Mouse (Mus musculus) urinary bladder, postnatal 4 days (tissue): ENCODE data around the gene 1700007K13Rik.
A peak's percentile ranks its signal among the peaks of the same experiment; 100 is the strongest.

Experiments
- DNase-seq, 2 experiments: peaks; one replicate each; pipeline ENCODE4 v3.0.0; 2021 to 2022; ENCODE audit warnings: low spot score in 2 of 2

Gene 1700007K13Rik

GRCm38 (mm10) chr2:28415387-28416024 lies 50.6 kb downstream of the 1700007K13Rik start:
- DNase-seq, result peak in 1 of 2 experiments; percentile 58

DNA sequence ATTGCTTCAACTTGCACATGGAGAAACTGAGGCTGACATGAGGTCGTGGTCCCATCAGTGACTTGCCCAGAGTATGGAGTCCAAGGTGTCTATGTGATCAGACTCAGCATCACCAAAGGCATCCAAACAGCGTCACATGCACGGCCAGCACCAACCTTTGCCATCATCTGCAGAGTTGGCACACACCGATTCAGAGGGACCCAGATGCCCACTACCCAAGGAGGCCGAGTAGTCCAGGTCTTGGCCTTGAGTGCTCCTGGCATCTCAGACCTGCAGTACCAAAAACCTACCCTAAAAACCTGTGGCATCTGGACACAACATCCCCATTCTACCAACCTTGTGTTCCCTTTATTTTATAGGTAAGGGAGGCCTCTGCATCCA lies 51.4 kb downstream of the 1700007K13Rik start:
- no peak for DNase-seq

- no peak for DNase-seq
Measured at GRCm38 (mm10) chr2:28414116-28414756, 51.9 kb downstream of the 1700007K13Rik start.

DNA sequence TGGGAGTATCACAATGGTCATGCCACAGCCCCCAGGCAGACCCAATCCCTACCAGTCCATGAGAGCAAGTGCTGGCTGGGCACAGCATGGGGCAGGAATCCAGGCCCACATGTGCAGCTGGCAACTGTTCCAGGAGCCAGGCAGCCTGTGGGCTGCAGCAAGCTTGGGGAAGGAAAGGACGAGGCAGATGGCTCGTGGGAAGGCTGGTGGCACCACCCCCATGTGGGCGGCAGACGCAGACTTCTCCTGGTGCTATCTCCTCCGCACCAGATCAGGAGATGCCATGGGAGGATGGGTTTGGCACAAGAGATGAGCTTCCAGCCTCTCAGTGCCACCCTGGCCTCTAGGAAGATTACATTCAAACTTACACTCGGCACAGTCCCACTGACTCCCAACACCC lies 53.2 kb downstream of the 1700007K13Rik start:
- no peak for DNase-seq
